Mouse (Mus musculus) lung, adult 2 months (tissue): Measurements from ENCODE around the gene Il1rap.

Experiments
- CTCF ChIP-seq: fragments of 200-500 bp; IDR thresholded peaks from 2 replicates; pipeline ENCODE4 v1.5.1; 2011; ENCODE audit warnings: mild to moderate bottlenecking, low read length, control low read depth; ENCODE audit not compliant: insufficient read depth
- POLR2A ChIP-seq: fragments of 200-500 bp; IDR thresholded peaks from 2 replicates; pipeline ENCODE4 v1.6.1; 2011; ENCODE audit warnings: low read depth, mild to moderate bottlenecking, control low read depth, low read length, borderline replicate concordance; ENCODE audit errors: extremely low read depth

DNA sequence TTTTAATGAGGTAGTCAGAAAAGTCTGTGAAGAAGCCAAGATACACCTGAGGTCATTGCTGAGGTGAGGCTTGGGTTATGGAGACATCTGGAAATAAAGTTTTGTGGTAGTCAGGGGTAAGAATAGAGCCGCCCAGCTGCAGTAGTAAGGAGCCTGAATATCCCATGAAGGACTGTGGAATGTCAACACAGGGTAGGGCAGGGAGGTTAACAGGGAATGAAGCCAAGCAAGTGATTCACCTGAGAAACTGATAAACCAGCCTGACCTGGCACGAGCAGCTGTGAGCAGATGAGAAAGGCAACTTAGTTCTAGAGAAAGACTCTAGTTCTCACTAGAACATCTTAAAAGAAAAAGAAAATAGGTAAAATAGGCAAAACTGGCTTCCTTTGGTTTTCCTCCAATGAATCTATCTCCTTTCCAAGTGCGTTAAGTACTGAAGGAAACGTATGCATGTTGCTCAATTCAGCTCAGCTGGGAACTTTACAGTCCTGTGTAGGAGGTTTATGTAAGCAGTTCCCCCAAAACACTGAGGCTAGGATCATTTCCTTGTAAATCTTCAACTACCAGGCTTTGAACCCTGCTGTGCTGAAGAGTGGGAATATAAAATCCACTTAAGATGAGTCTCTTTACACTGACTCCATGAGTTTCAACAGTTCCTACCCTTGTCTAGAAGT lies 9.5 kb downstream of the Il1rap start:
- TF ChIP-seq POLR2A (no peak), CTCF (no peak)
